Mouse (Mus musculus) bone marrow macrophage, adult 2 months (primary cell): ENCODE results near the gene Ica1. TPM values are rescaled to one million over a fixed set of nuclear protein-coding genes. Genes with fewer than 3 reads are reported as not detected.

Experiments used
- H3K27ac ChIP-seq: 2 replicates; pipeline ENCODE4 v1.5.1; 2012; ENCODE audit warnings: low read depth, low read length; ENCODE audit not compliant: insufficient read depth
- H3K4me1 ChIP-seq: 2 replicates; pipeline ENCODE4 v1.6.1; 2012; ENCODE audit warnings: low read length; ENCODE audit not compliant: control insufficient read depth, insufficient read depth
- H3K4me3 ChIP-seq: 2 replicates; pipeline ENCODE4 v1.5.1; 2012; ENCODE audit warnings: mild to moderate bottlenecking, low read length, moderate library complexity; ENCODE audit not compliant: insufficient read depth
- CTCF ChIP-seq: IDR thresholded peaks from 2 replicates; pipeline ENCODE4 v1.5.1; 2012; ENCODE audit warnings: low read depth, mild to moderate bottlenecking, low read length, moderate library complexity
- POLR2A ChIP-seq: IDR thresholded peaks from 2 replicates; pipeline ENCODE4 v1.6.1; 2012; ENCODE audit warnings: mild to moderate bottlenecking, low read depth, low read length, borderline replicate concordance
- polyA plus RNA-seq: library from polyadenylated mRNA; stranded (reverse); fragments of >200 nt; gene quantifications from 2 replicates; pipeline ENCODE4 v1.2.4, GENCODE M21; 2012; ENCODE audit not compliant: missing spikeins, insufficient read depth, insufficient read length

Ica1 gene
- polyA plus RNA-seq, 1 experiment = 2.0 TPM

DNA sequence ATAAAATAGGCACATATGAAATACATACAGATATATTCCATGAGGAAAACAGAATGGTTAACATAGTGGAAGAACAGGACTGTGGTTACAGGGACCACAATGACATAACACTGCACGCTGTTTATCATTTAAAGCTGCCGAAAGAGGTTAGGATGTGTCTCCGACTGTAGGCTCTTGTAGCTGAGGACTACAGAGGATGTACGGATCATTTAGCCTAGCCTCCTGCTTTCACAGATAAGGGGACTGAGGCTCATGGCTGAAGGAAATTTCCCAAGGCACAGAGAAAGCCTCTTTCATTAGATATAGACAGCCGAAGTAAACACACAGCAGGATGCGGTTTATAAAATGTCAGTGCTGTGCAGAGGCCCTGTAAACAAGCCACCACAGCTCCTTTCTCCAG lies 8.5 kb downstream of the Ica1 start:
- H3K4me3 ChIP-seq = no peak overlapping the region
- no peak for TF ChIP-seq CTCF
- no peak for TF ChIP-seq POLR2A
- peaks cover 24% of the 10 kb centered on the region for H3K4me1 ChIP-seq
- no peak overlapping the region for H3K27ac ChIP-seq

- no peak overlapping the region for H3K27ac ChIP-seq
- H3K4me1 ChIP-seq = peaks cover 16% of the 10 kb centered on the region
- H3K4me3 ChIP-seq = no peak overlapping the region
- TF ChIP-seq CTCF = no peak
- no peak for TF ChIP-seq POLR2A
Measured at GRCm38 (mm10) chr6:8766652-8767051, 11.6 kb downstream of the Ica1 start.

GRCm38 (mm10) chr6:8765801-8766200 lies 12.5 kb downstream of the Ica1 start:
- peaks cover 8% of the 10 kb centered on the region for H3K4me1 ChIP-seq
- no peak overlapping the region for H3K27ac ChIP-seq
- TF ChIP-seq POLR2A (no peak), CTCF (no peak)
- H3K4me3 ChIP-seq = no peak overlapping the region

- Histone ChIP-seq H3K27ac (no peak overlapping the region), H3K4me1 (peaks cover 1% of the 10 kb centered on the region; the same call in 1 of the 2 replicates)
- TF ChIP-seq POLR2A (no peak), CTCF (no peak)
Measured at GRCm38 (mm10) chr6:8765064-8765463, 13.2 kb downstream of the Ica1 start.

GRCm38 (mm10) chr6:8760708-8761294 lies 17.5 kb downstream of the Ica1 start:
- no peaks in the 10 kb centered on the region for H3K4me1 ChIP-seq
- no peak for TF ChIP-seq POLR2A
- no peak for TF ChIP-seq CTCF

More at GRCm38 (mm10) chr6:8765064-8765463, 13.2 kb downstream of the Ica1 start:
- no peak overlapping the region for H3K4me3 ChIP-seq

DNA sequence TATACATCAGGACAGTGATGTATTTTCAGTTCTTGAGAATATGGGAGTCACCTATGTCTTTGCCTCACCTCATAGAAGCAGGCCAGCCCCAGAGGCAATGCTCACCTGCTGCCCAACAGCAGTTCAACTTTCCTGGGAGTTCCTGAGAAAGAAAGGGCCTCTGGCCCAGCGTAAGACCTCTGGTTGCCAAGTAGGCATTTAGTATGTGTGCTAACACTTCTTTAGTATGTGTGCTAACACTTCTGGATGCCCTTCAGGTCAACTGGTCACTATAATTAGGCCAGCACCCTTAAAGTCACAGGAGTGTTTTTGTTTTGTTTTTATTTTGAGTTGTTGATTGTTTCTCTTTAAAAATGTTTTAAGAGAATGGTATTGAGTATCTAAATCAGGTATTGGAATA lies 18.4 kb downstream of the Ica1 start:
- H3K27ac ChIP-seq = no peak overlapping the region
- no peak overlapping the region for H3K4me3 ChIP-seq
- TF ChIP-seq CTCF (no peak), POLR2A (no peak)
- H3K4me1 ChIP-seq = no peaks in the 10 kb centered on the region

More at GRCm38 (mm10) chr6:8760708-8761294, 17.5 kb downstream of the Ica1 start:
- no peak overlapping the region for H3K4me3 ChIP-seq
- no peak overlapping the region for H3K27ac ChIP-seq

DNA sequence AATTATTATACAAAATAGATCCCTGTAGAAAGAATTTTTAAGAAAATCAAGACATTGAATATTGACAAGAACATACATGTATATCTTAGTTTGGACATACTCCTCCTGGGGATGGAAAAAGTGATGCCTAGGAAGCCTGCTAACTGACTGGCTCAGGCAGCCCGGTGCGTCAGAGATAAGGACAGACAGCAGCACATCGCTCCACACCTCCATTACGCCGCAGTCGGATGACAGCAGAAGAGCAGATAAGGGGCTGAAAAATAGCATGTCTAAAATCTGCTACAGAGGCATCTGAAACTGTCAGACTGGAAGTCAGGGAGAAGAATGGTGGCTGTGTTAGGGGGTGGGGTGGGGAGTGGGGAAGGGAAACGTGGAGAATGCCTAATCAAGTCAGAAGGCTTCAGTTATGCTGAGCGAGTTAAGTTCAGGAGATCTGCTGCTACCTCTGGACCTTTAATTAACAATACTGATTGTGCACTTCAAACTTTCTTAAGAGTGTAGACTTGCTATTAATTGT lies 22.5 kb downstream of the Ica1 start:
- H3K4me3 ChIP-seq = no peak overlapping the region
- TF ChIP-seq POLR2A (no peak), CTCF (no peak)
- no peaks in the 10 kb centered on the region for H3K4me1 ChIP-seq
- H3K27ac ChIP-seq = no peak overlapping the region

GRCm38 (mm10) chr6:8754486-8754885 lies 23.8 kb downstream of the Ica1 start:
- H3K4me3 ChIP-seq = no peak overlapping the region
- no peaks in the 10 kb centered on the region for H3K4me1 ChIP-seq
- no peak overlapping the region for H3K27ac ChIP-seq
- TF ChIP-seq CTCF = no peak
- TF ChIP-seq POLR2A = no peak

- no peak overlapping the region for H3K4me3 ChIP-seq
- H3K4me1 ChIP-seq = peaks cover 2% of the 10 kb centered on the region; the same call in 1 of the 2 replicates
- no peak for TF ChIP-seq POLR2A
- no peak for TF ChIP-seq CTCF
- no peak overlapping the region for H3K27ac ChIP-seq
Measured at GRCm38 (mm10) chr6:8753723-8754036, 24.6 kb downstream of the Ica1 start.

- TF ChIP-seq POLR2A (no peak), CTCF (no peak)
- Histone ChIP-seq H3K4me1 (peaks cover 2% of the 10 kb centered on the region; the same call in 1 of the 2 replicates), H3K27ac (no peak overlapping the region), H3K4me3 (no peak overlapping the region)
Measured at GRCm38 (mm10) chr6:8752984-8753722, 25.1 kb downstream of the Ica1 start.
